Mouse (Mus musculus) spleen, adult 12 weeks (tissue): Measurements from ENCODE around the gene Ghrl.
"Not testable (repeated sequence)": the region's sequence is repeated elsewhere in the genome, so short reads cannot be mapped to it uniquely, and the experiment has no call there.

ENCODE experiments used
- DNase-seq: peaks from one replicate; pipeline ENCODE4 v3.0.0; 2022; ENCODE audit warnings: low spot score

Gene Ghrl

DNA sequence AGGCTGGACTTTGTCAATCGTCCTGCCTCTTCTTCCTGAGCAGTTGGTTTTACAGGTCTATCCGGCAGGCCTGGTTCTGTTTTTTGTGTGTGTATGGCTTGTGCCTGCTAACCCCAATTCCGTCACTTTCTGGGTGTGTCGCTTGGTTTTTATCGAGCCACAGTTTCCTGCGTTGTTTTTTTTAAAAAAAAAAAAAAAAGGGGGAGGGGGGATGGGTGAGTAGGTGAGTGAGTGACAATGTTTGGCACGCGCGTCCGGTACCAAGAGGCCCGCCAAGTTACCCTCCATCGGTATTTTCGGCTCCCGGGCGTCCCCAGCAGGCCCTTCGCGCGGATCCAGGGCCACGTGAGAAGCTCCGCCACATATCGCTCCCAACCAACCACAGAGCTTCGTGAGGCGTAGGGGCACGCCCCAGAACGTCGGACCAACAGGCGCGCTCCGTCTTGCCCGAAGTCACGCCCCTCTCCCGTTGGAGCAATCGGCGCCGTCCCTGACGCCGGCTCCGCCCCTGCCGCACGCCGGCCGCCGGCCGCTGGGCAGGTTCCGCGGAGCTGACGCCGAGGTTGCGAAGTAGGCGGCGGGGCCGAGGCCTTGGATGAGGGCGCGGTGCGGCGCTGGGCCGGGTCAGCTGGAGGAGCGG, 23.0 kb downstream of the Ghrl start, which contains the start of gene Tatdn2:
TSS of gene Tatdn2 (plus strand) at position 469 of the 640 bp plus-strand sequence.
- peak; percentile 94 for DNase-seq

DNA sequence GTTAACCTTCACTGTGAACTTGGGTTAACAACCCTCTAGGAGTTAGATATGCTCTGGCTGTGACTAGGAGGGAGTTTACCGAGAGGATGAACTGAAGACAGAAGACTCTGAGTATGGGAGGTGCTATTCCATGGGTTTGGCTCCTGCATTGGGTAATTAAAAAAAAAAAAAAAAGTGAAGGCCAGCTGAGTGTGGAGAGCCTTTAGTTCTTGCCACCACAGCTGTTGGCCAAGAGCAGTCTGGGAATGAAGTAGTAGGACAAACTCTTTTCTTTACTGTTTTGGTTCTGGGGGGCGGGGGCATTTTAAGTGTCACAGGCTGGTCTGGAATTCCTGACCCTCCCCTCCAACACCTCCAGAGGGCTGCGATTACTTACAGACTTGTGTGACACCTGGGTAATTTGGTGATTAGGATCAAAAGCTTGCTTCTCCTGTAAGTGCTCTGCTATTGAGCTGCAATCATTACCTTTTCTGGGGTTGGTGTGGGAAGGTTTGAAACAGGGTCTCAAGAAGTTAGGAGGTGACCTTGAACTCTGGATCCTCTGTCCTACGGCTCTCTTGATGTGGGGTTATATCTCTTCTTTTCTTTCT, 23.8 kb downstream of the Ghrl start:
- no peak for DNase-seq

DNA sequence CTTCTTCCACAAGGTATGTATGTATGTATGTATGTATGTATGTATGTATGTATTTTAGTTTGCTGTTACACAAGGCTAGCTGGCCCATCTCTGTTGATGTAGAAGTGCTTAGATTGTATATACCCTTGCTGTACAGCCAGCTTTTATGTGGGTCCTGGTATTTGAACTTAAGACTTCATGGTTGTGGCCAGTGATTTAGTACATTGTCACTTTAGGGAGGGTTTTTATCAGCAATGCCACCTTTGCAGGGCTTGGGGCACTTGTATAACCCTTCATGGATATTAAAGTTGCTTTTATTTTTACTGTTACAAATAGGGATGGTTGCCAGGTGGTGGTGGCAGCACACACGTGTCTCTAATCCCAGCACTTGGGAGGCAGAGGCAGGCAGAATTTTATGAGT, 24.5 kb downstream of the Ghrl start:
- no peak for DNase-seq

DNA sequence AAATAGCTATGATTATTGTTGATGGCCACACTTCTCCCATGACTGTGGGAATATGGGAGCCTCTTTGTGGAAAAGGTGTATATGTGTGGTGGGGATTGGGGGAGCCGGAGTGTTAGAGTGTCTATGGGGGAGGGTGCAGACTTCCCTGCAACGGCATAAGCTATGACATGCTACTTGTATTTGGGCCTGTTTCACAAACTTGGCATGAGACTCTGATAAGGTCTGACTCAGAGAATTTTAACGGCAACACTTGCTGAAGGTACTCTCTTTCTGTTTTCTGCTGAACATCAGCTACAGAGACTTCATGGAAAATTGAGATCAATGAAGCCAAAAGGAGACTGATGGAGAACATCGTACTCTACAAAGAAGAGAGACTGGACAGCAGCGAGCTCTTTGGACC, 26.3 kb downstream of the Ghrl start:
- no peak for DNase-seq

DNA sequence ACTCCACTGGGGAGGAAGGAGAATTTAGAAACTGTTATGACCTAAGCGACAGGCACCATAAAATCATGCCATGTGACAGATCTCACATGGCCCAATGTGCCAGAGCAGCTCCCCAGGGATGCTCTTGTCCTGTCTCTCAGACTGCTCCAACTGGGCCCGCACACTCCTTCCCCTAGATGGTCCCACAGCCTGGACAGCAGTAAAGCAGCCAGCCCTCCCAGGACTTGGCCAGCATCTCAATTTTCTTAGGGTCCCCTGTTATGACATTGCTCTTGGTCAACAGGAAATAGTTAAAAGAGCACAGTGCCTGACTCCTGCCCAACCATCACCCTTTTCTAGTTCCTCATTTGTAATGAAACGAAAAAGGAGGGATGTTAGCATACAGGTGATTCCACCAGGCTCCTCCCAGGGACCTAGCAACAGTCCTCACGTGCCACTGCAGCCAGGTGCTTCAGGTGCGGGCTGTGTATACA, 27.0 kb downstream of the Ghrl start:
- no peak for DNase-seq

DNA sequence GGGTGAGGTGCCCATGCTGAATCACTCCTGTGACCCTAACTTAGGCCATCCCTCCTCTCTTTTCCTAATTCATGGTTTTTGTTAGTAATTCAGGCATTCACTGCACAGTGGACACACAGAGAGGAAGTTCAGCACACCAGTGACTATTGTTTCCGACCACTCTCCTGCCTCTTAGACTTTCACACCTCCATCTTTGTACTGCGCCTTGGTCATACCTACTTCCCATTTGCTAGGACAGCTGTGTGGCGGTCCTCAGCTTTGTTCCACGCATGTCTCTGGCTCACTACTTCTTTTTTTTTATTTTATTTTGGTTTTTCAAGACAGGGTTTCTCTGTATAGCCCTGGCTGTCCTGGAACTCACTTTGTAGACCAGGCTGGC, 28.6 kb downstream of the Ghrl start:
- DNase-seq, result no peak

DNA sequence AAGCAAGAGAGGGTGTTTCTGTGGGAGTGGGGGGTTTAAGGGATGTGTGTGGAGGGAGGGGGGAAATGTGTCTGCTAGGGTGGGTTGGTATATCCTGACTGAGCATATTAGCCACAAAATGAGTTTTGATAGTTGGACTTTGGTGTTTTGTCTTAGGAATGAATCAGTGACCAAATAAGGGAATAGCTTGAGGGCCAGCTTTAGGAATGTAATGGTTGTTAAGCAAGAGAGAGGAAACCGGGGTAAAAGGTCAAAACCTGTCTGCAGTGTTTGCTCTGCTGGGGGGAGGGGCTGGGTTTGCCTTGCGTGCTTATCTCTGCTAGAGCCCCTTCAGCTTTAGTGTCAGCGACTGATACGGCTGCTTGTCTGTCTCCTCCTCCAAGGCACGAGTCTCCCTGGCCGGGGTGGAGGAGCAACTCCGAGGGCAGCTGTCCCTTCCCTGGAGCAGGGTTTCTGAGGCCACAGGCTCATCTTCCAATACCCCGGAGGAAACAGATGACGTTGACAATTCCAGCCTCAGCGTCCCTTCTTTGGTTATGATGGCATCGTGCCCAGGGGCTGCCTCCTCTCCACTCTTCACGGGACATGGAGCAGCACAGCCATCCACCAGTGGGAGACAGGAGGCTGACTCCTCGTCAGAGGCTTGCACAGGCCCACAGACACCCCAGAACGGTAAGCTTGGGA, 29.1 kb downstream of the Ghrl start:
- peak; percentile 69 for DNase-seq

DNA sequence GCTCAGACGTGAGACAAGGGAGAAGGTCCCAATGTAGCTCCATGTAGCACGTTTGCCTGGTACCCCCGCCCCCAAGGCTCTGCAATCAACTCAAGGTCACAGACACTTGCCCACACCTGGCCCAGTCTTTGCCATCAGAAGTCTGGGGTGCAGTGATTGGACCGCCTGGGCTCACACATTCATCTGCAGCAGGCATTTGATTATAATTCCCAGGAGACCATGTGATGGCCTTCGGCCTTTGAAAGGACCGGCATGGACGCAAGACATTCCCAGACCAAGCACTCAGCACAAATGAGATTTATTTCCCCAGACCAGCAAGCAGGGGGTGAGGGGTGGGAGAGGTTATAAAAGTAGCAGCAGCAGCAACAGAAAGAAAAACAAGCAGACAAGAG, 29.7 kb downstream of the Ghrl start:
- DNase-seq, result no peak

DNA sequence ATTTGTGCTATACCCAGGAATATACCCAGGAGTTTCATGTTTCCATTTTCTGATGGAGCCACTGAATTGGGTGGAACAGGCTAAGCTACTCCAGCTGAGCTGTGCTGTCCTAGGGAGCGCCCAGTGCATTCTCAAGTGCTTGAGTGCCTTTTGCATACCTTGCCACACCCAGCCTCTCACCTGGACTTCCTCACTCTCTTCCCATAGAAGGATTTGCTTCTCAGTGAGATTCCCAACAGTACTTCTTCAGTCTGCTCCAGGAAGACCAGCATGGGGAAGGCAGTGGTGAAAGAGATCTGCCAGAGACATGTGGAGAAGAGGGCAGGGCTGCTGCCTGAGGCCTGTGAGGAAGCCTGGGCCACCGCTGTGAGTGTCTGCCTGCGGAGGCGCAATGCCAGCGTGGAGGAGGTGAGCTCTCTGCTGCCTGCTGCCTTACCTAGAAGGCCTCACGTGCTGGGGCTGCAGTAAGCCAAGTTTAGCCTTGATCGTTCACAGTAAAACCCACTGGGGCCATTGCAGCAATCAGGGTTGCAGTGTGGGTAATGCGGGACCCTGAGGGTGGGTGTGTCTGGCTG, 33.0 kb downstream of the Ghrl start:
- no peak for DNase-seq

DNA sequence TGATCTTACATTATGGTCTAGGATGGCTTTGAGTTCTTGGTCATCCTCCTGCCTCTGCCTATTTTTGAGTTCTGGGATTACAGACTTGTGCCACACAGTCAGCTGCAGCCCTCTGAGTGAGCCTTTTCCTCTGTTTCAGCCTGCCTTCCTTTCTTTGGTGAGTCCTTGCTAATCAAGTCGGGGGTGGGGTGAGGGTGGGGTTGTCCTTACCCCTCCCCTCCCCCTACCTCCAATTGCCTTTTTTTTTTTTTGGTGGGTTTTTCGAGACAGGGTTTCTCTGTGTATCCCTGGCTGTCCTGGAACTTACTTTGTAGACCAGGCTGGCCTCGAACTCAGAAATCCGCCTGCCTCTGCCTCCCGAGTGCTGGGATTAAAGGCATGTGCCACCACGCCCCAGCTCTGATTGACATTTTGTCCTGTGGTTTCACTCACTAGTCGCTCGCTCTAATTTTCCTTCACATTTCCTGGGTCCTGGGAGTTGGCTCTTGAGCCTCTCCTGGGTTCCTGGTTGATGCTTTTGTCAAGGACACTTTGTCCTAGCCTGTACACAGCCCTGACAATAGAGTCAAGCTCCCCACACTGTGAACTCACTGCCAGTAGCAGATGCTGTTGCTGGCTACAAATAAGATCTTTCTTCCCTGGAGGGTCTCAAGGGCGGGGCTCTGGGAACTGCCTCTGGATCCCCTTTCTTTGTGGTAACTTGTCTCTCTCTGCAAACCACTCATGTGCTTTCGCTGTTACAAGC, 36.4 kb downstream of the Ghrl start:
- DNase-seq, result no peak

DNA sequence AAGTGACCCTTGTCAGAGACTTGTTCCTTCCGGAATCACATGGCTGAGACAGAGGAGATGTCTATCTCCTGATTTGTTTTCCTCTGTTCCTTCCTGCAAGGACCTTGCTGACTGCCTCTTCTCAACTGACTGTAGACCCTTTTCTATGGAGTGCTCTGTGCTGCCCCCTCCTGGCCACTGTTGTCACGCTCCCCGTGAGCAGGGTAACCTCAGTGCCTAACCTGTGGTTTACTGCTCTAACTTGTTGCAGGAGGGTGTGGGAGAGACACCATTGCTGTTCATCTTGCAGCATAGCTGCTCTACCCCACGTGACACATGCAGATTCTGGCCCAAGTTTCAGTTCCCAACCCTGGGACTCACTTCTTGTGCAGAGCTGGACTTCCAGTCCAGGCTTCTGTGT, 38.4 kb downstream of the Ghrl start:
- DNase-seq, result peak; percentile 74

DNA sequence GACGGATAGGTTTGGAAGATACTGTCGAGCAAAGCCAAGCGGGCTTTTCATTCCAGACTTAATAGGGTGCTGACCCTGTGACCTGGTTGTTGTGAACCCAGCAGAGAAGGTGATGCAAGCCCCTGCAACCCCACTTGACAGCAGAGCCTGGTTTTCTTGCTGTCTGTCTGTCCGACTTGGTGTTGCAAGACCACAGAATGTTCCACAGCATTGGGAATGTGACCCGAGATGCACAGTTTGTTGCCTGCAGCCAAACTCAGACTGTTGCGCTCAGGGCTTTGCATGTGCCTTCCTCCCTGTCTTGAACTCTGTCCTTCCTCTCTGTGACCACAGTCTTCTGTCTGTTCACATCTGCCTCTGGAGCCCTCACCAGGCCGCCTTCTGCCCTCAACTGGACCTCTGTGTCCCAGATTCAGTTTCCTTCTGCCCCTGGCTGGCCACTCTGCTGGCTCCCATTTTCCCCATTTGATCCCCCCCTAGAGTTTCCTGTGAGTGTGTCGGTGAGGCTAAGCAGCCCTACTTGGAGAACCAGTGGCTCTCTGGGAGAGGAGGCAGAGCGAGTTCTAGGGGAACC, 39.6 kb downstream of the Ghrl start:
- no peak for DNase-seq

DNA sequence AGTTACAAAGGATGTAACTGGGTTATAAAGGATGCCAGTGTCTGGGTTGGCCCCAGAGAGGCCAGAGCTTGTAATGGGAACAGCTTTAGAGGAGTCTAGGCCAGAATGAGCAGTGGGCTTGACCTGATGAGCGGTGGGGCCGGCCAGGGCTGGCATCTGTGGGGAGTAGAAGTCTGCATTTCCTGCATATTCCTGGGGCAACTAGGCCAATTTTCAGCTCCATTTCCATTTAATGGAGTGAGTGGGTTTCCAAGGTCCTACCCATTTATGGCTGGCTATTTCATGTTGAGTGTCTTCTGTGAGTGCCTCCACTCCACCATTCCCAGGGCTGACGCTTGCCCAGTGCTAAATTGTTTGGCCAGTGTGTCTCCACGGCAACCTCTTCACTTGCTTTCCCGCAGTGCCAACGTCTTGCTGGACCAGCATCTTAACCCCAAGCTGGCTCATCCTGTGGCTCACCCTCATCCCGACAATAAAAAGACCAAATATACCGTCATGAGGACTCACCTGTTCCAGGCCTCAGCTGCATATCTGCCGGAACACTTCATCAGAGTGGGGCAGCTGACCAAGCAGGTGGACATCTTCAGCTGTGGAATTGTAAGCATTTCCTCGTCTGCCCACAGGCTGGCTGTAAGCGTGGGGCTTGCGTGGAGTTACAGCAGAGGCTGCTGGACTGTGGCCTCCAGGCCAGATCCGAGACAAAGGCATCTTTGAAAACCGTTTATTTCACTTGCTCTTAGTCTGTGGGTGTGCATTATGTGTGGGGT, 41.3 kb downstream of the Ghrl start:
- no peak for DNase-seq

DNA sequence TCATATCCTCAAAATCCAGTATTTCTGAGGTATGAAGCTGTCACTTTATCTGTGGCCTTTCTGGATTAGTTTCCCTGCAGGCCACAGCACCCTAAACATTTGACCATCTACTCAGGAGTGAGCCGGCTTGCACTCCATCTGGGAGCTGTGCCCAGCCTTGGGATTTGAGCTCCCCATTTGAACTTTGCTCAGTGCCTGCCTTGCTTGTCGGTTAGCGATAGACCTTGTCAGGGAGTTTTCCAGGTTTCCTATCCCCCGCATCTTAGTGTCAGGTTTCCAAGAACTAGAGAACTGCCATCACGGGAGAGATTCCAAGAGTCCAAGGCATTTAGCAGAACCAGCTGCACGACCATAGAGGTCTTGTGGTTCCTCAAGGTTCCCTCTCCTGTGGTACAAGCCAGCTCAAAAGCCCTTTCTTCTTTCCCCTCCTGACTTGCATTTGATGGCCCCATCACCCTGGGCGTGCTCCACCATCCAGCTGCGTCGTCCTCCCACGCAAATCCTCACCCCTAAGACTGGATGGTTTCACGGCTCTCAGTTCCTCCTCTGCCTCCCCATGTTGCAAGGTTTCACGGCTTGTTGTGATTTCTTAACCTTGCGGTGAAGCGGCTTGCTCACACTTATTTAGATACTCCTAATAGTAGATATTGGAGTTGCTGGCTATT, 42.5 kb downstream of the Ghrl start:
- DNase-seq, result no peak

DNA sequence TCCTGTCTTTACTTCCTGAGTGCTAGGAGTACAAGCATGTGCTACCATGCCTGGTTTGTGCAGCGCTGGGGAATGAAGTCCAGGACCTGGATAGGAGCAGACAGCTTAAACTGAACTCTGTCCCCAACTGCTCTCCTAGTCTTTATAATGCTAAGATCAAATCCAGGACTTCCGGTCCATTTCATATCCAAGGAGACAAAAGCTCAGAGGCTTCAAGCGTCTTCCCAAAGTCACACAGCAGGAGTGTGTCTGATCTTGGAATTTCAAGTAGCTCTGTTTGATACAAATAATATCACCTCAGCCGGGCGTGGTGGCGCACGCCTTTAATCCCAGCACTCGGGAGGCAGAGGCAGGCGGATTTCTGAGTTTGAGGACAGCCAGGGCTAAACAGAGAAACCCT, 43.7 kb downstream of the Ghrl start:
- DNase-seq, result no peak

DNA sequence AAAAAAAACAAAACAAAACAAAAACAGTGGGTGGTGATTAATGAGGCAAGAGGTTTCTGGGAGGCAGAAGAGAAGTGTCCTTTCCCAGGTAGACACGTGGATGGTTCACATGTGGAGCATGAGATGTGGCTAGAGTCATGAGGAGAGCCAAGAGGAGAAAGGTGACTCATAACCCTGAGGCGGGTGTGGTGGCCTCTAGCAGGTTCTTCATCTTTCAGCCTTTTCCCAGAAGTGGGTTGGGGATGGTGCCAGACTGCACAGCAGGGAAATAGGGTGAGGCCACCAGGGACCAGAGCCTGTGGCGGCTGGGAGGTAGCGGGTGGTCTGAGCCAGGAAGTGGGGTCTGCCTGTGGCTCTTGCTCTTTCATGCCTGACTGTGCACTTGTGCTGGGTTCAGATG, 44.4 kb downstream of the Ghrl start:
- DNase-seq, result no peak

DNA sequence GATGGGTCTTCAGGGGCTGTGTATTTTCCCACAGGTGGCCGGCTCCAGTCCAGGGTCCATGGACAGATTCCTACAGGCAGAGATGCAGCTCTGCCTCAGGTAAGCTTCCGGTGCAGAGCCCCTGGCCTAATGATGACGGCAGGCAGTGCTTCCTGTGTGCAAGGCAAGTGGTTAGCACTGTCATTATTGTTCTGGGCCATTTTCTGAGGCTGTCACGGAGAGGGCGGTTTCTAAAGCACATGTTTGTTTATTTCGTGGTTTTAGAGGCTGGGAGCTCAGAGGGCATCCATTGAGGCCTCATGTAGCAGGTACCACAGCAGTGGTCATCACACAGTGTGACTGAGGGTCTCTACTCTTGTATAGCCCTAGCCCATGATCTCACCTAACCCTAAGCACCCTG, 46.7 kb downstream of the Ghrl start:
- no peak for DNase-seq

DNA sequence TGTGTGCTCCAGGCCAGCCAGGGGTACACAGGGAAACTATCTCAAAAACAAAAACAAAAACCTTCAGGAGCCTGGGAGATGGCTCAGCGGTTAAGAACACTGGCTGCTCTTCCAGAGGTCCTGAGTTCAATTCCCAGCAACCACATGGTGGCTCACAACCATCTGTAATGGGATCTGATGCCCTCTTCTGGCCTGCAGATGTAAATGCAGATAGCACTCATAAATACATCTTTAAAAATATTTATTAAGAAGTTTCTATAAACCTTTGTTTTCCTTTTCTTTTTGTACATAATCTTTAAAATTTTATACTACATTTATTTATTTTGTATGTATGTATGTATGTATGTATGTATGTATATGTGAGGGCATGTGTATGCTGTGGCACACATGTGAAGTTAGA, 47.7 kb downstream of the Ghrl start:
- not testable (repeated sequence) for DNase-seq

DNA sequence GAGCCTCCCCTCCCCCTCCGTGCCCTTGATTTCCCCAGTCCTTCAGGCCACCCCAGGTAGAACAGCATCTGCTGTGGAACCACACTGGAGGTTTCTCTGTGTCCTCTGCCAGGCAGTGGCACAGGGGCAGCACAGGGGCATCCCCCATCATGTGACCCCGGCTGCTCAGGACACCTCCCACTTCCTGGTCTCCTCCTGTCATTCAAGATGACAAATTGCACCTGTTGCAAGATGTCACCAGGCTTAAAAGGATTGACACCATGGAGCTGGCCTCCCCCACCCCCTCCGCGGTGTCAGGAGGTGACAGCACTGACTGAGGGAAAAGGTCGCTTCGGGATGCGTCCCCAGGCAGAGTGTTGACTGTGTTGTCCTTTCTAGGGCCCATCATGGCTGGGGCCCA, 49.9 kb downstream of the Ghrl start:
- DNase-seq, result peak; percentile 31

DNA sequence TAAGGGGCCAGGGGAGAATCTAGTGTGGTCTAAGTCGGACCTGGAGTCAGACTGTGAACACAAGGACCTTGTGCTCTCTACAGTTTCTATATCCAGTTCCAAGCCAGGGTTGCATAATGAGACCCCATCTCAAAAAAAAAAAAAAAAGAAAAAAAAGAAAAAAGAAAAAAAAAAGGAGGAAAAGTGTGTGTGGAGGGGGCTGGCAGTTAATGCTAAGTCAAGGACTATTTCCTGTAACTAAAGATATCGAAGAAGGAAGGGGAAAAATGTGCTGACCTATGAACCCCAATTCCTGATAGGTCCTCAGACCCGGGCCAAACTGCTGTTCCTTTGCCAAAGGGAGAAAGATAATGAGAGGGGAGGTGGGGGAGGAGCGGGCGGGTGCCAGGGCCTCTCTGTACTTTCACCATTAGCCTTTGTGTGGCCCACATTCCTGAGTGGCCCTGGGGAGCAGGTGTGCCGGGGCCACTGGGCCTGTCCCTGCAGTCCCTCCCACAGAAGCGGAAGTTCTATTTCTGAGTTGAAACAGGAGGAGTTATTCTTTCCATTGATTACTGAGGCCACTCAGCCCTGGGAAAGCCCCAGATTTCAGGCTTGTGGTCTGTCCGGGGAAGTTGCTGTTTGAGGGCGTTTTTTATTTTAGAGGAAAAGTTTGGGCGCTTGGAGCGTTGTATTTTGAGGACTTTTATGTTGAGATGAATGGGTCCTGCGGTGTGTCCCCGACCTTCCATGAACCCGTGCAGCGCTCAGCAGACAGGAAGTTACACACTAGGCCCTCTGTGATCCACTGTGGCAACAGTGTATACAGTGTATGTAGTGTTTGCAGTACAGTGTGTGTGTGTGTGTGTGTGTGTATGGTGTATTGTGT, 51.2 kb downstream of the Ghrl start:
- DNase-seq, result peak; percentile 46
